Mouse (Mus musculus): ENCODE data around the gene Ccdc71.

The Ccdc71 gene

DNA sequence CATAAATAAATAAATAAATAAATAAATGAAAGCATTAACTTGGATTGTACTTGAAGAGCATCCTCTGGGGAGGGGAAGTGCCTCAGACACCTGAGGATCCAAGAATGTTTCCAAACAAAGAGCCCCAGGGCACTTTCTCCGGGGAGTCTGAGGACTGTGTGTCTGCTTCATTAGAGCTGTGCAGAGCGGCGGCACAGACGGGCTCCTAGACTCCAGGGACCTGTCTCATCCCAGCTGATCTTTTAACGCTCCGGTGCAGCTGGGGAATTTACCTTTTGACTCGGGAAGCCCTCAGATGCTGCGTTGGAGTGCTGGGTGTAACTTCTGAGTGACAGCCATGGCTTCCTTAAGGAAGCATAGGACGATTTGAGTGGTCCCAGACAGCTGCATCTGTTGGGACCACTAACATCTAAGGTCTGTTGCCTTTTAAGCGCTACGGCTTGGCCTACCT, 879 bp downstream of the Ccdc71 start, which contains the start of gene Klhdc8b:
Gene Klhdc8b, minus strand, starts transcription at position 401 of the 451 bp plus-strand sequence.
- DNase-seq, result no peak

GRCm38 (mm10) chr9:108461675-108462074, 1.3 kb downstream of the Ccdc71 start:
- DNase-seq, result no peak

GRCm38 (mm10) chr9:108462192-108462591, 1.9 kb downstream of the Ccdc71 start:
- no peak for DNase-seq

- DNase-seq, result no peak
These were observed 3.4 kb downstream of the Ccdc71 start for GRCm38 (mm10) chr9:108463713-108464112.

GRCm38 (mm10) chr9:108466219-108466618, 5.9 kb downstream of the Ccdc71 start:
- DNase-seq, result no peak

- no peak for DNase-seq
These were observed 9.1 kb downstream of the Ccdc71 start for GRCm38 (mm10) chr9:108469430-108469829.

DNA sequence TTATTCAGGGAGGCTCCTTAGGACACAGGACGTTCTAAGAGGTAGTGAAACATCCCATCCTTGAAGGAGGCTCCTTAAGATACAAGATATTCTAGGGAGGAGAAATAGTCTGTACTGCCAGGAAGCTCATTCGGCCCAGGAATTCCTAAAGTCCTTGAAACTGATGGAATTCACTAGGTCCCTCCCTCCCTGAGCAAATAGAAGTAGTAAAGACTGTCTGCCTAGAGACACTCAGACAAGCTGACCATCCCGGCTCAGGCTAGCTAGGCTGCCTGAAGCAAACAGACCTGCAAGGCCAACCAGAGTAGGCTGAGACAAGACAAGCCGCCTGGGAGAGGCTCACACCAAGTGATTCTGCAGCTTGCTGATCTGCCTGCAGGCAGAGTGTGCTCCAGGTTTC, 9.5 kb downstream of the Ccdc71 start:
- DNase-seq, result no peak

GRCm38 (mm10) chr9:108474528-108474927, 14.2 kb downstream of the Ccdc71 start:
- DNase-seq, result no peak

- DNase-seq, result no peak
These were observed 18.4 kb downstream of the Ccdc71 start for GRCm38 (mm10) chr9:108478638-108479156.

DNA sequence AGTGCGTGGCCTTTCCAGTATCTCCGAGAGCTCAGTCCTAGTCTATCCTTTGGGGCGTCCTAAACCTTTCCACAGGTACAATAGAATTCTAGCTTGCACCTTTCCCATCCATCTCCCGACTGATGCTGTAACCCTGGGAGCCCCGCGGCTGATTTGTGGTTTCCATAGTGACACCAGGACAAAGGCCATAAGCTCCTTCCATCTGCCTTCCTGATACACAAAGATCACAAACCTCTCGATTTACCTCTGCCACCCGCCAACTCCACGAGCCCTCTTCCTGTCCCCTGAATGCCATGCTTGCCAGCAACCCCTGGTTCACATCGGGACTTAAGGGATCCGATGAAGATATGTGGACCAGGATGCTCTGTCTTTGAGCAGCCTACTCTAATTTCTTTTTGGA, 18.9 kb downstream of the Ccdc71 start:
- no peak for DNase-seq

DNA sequence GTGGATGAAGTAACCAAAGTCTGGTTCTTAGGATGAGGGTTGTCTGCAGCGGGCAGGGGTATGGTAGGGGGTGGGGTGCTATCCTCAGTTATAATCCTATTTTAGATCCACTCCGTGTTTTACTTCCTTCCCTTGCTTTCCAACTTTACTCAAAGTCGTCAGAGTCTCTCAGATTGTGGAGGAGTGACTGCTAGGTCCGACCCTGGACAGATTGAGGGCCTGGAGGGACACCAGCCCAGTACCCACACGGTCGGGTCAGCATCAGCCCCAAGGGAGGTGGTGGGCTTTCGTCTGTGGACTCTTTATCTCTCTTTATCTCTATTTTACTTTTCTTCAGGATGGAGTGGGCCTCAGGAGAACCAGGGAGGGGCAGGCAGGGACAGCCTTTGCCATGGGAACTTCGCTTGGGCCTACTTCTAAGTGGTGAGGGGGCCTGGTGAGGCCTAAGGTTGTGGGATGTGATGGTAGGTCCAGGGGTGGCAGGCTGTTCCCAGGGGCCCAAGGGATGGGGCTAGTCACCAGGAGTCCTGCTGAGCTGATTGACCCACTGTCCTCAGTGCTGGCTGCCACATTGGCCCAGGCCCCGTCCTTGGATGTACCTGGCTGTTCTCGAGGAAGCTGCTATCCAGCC, 19.5 kb downstream of the Ccdc71 start, which contains the start of gene Lamb2:
Gene Lamb2, plus strand, starts transcription at position 16 of the 631 bp plus-strand sequence.
- no peak for DNase-seq

DNA sequence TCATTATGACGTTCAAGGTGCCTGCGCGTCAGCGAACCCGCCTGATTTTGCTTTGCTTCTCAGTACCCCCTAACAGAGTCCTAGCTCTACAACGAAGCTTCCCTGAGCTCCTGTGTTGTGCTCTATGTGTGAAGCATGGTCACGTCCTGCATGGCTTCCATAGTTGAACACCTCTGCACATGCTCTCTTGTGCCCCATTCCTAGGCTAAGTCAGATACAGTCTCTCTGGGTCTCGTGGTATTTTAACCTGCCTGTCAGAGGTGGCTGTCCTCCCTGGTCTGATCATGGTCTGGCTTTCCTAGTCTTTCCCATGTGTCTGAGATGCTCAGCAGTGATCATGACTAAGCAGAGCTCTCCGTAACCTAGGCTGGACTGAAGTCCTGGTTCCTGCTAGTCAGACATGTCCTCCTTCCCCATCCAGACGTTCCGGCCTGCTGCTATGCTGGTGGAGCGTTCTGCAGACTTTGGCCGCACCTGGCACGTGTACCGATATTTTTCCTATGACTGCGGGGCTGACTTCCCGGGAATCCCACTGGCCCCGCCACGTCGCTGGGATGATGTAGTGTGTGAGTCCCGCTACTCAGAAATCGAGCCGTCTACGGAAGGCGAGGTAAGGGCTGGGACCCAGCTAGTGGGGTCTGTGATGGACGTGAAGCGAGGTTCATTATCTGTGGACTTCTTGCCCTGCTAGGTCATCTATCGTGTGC, 20.6 kb downstream of the Ccdc71 start:
- no peak for DNase-seq

DNA sequence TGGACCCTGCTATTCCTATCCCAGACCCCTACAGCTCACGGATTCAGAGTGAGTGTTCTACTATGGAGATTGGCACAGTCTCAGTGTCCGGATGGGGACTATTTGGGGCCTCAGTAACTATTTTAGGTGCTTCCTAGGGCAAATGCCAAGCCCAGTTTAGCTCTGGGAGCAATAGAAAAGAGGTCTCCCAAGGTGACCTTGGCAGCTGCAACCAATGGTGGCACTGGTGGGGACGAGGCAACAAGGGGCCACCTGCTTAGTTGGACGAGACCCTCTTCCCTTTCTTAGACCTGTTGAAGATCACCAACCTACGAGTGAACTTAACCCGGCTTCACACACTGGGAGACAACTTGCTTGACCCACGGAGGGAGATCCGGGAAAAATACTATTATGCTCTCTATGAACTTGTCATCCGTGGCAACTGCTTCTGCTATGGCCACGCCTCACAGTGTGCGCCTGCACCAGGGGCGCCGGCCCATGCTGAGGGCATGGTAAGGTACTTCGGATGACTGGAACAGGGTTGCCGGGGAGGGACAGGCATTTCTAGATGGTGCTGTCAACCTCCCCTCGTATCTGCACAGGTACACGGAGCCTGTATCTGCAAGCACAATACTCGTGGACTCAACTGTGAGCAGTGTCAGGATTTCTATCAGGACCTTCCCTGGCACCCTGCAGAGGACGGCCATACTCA, 21.3 kb downstream of the Ccdc71 start:
- no peak for DNase-seq

- DNase-seq, result no peak
These were observed 22.9 kb downstream of the Ccdc71 start for GRCm38 (mm10) chr9:108483051-108483790.

- DNase-seq, result no peak
These were observed 23.7 kb downstream of the Ccdc71 start for GRCm38 (mm10) chr9:108484021-108484420.

- DNase-seq, result no peak
These were observed 25.1 kb downstream of the Ccdc71 start for GRCm38 (mm10) chr9:108485301-108485875.

DNA sequence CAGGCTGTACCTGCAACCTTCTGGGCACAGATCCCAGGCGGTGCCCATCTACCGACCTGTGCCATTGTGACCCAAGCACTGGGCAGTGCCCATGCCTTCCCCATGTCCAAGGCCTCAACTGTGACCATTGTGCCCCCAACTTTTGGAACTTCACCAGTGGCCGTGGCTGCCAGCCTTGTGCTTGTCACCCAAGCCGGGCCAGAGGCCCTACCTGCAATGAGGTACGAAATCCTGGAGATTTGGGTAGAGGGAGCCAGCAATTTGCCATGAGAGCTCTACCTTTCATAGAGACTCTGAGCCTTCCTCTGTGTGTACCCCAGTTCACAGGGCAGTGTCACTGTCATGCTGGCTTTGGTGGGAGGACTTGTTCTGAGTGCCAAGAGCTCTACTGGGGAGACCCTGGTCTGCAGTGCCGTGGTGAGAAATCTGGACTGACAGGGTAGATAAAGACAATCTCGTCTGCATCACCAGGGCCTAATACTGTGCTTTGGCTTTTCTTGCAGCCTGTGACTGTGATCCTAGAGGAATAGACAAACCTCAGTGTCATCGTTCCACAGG, 26.7 kb downstream of the Ccdc71 start:
- DNase-seq, result no peak

DNA sequence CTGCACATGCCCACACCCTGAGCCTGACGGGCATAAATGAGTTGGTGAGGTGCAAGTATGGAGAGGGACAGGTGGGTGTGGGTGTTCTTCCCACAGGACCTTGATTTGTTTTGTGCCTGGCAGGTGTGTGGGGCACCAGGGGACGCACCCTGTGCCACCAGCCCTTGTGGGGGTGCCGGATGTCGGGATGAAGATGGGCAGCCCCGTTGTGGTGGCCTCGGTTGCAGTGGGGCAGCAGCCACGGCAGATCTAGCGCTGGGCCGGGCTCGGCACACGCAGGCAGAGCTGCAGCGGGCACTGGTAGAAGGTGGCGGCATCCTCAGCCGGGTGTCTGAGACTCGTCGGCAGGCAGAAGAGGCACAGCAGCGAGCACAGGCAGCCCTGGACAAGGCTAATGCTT, 28.1 kb downstream of the Ccdc71 start:
- DNase-seq, result no peak

DNA sequence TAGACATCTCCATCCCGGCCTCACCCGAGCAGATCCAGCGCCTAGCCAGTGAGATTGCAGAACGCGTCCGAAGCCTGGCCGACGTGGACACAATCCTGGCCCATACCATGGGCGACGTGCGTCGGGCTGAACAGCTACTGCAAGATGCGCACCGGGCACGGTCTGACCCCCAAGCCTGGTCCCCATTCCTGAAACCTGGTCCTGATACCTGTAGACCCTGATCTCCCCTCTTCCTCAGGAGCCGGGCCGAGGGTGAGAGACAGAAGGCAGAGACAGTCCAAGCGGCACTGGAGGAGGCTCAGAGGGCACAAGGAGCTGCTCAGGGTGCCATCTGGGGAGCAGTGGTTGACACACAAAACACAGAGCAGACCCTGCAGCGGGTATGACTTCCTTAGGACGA, 28.9 kb downstream of the Ccdc71 start:
- no peak for DNase-seq

- peak; percentile 66 for DNase-seq
These were observed 29.6 kb downstream of the Ccdc71 start for GRCm38 (mm10) chr9:108489702-108490558.

Data from cerebellum, adult 9-10 months (tissue).